Mouse (Mus musculus): ENCODE results near the gene Chst3. TPM values are rescaled to one million over a fixed set of nuclear protein-coding genes. Genes with fewer than 3 reads are reported as not detected.

Gene Chst3
- polyA plus RNA-seq (2021) = 3.0 TPM

DNA sequence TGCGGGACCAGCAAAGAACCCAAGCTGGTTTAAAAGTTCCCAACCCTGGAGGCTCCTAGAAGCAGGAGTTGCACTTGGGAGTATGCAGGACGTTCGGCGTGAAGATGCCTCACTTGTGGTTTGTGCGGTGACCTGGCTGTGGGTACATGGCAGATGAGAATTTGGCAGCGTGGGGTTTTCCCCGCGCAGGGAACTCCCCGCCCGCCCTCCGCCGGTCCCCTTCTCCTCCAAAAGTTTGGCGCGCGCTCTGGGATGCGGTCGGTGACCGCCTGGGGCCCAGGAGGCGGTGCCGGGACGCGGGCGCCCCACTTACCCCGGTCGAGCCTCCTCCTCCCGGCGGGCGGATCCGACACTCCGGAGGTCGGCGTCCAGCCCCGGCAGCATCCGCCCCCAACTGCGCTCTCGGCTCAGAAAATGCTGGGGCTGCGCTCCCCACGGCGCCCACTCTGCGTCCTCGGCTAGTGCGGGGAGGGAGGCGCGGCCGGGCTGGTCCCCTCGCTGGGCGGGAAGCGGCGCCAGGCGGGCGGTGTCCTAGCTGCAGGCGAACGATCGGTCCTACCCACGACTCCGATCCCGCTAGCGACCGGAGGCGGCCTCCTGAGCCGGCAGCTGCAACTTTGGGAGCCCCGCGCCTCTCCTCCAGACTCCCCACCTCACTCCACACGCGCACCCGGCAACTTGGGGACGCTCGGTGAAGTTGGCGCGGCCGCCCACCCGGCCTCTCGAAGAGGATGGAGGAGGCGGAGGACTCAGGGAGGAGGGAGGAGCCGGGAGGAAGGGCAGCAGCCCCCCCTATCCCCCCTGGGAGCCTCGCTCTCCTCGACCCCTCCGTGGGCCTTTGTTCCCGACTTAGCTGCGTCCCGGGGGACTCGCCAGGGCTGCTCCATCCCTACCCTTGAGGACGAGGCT, at the start of gene Chst3:
Gene Chst3, minus strand, starts transcription at position 670 of the 909 bp plus-strand sequence.
- ATAC-seq = peak; percentile 54
- H3K27me3 ChIP-seq = no peaks in the 10 kb centered on the region
- ChIA-PET POLR2A (interaction anchor here (2.1 kb wide), 1 partner anchor 25 kb away, joined by 4 read pairs; no protein-coding TSS in a partner anchor), CTCF (interaction anchor here (1.0 to 2.8 kb wide), 6 partner anchors 10 to 28 kb away, joined by 3 to 14 read pairs (median 6); no protein-coding TSS in a partner anchor)
- no peak for TF ChIP-seq CTCF (IDR thresholded peaks at IDR 0.05)
- no peak for DNase-seq (ENCODE audit: low read depth, low spot score)
- in situ Hi-C loops (cut with MboI; ENCODE audit: low pct_unique_long_range_greater_than_20kb) = no loop called here

DNA sequence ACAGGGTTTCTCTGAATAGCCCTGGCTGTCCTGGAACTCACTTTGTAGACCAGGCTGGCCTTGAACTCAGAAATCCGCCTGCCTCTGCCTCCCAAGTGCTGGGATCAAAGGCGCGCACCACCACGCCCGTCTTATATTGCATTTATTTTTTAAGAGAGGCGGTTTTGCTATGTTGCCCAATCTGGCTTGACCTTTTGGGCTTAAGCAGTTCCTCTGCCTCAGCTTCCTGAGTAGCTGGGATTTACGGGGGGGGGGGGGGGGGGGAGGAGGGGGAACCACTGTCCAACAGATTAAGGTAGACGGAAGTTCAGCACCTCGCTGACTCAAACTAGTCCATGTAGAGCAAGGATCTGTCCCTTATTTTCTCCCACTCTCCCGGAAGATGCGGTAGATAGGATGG, 49.7 kb upstream of the Chst3 start:
- no peaks in the 10 kb centered on the region for H3K27me3 ChIP-seq
- ChIA-PET POLR2A (interaction anchor here (0.6 kb wide), 1 partner anchor 209 kb away, joined by 4 read pairs; no protein-coding TSS in a partner anchor), CTCF (interaction anchor here (2.3 kb wide), 1 partner anchor 24 kb away, joined by 5 read pairs; no protein-coding TSS in a partner anchor)
- ATAC-seq = no peak
- no peak for TF ChIP-seq CTCF (IDR thresholded peaks at IDR 0.05)
- DNase-seq (ENCODE audit: low read depth, low spot score) = no peak
- in situ Hi-C loops (cut with MboI; ENCODE audit: low pct_unique_long_range_greater_than_20kb) = no loop called here

GRCm38 (mm10) chr10:60266842-60267401, 47.9 kb upstream of the Chst3 start:
- ChIA-PET POLR2A (no interaction called here), CTCF (no interaction called here)
- no peaks in the 10 kb centered on the region for H3K27me3 ChIP-seq
- DNase-seq (ENCODE audit: low read depth, low spot score) = no peak
- no peak for ATAC-seq
- TF ChIP-seq CTCF (IDR thresholded peaks at IDR 0.05) = no peak
- in situ Hi-C loops (cut with MboI; ENCODE audit: low pct_unique_long_range_greater_than_20kb) = no loop called here

- in situ Hi-C loops (cut with MboI; ENCODE audit: low pct_unique_long_range_greater_than_20kb) = no loop called here
- H3K27me3 ChIP-seq = no peaks in the 10 kb centered on the region
- TF ChIP-seq CTCF (IDR thresholded peaks at IDR 0.05) = no peak
- CTCF ChIA-PET = no interaction called here
- ATAC-seq (no peak), DNase-seq (ENCODE audit: low read depth, low spot score) (no peak)
- POLR2A ChIA-PET = no interaction called here
These were observed 46.2 kb upstream of the Chst3 start for GRCm38 (mm10) chr10:60265252-60265651.

GRCm38 (mm10) chr10:60263351-60263750, 44.3 kb upstream of the Chst3 start:
- H3K27me3 ChIP-seq = no peaks in the 10 kb centered on the region
- in situ Hi-C loops (cut with MboI; ENCODE audit: low pct_unique_long_range_greater_than_20kb) = no loop called here
- ATAC-seq = no peak
- no peak for TF ChIP-seq CTCF (IDR thresholded peaks at IDR 0.05)
- ChIA-PET CTCF (interaction anchor here (1.2 kb wide), 1 partner anchor 332 kb away, joined by 3 read pairs; no protein-coding TSS in a partner anchor), POLR2A (interaction anchor here (1.0 kb wide), 1 partner anchor 10 kb away, joined by 3 read pairs; no protein-coding TSS in a partner anchor)
- no peak for DNase-seq (ENCODE audit: low read depth, low spot score)

GRCm38 (mm10) chr10:60262386-60262785, 43.3 kb upstream of the Chst3 start:
- no peaks in the 10 kb centered on the region for H3K27me3 ChIP-seq
- in situ Hi-C loops (cut with MboI; ENCODE audit: low pct_unique_long_range_greater_than_20kb) = no loop called here
- DNase-seq (ENCODE audit: low read depth, low spot score) (no peak), ATAC-seq (no peak)
- TF ChIP-seq CTCF (IDR thresholded peaks at IDR 0.05) = no peak
- ChIA-PET POLR2A (interaction anchor here (0.6 kb wide), 1 partner anchor 49 kb away, joined by 3 read pairs; no protein-coding TSS in a partner anchor), CTCF (interaction anchor here (1.1 kb wide), 1 partner anchor 17 kb away, joined by 4 read pairs; no protein-coding TSS in a partner anchor)

- in situ Hi-C loops (cut with MboI; ENCODE audit: low pct_unique_long_range_greater_than_20kb) = no loop called here
- ATAC-seq = no peak
- DNase-seq (ENCODE audit: low read depth, low spot score) = no peak
- no peaks in the 10 kb centered on the region for H3K27me3 ChIP-seq
- CTCF ChIA-PET = no interaction called here
- TF ChIP-seq CTCF (IDR thresholded peaks at IDR 0.05) = no peak
- POLR2A ChIA-PET = interaction anchor here (0.6 to 0.7 kb wide), 4 partner anchors 30 to 1955 kb away, joined by 3 read pairs; no protein-coding TSS in a partner anchor
These were observed 42.5 kb upstream of the Chst3 start for GRCm38 (mm10) chr10:60261530-60261929.

GRCm38 (mm10) chr10:60260557-60261294, 41.7 kb upstream of the Chst3 start:
- POLR2A ChIA-PET = interaction anchor here (0.7 kb wide), 1 partner anchor 1956 kb away, joined by 3 read pairs; no protein-coding TSS in a partner anchor
- CTCF ChIA-PET = no interaction called here
- no peak for ATAC-seq
- no peak for TF ChIP-seq CTCF (IDR thresholded peaks at IDR 0.05)
- in situ Hi-C loops (cut with MboI; ENCODE audit: low pct_unique_long_range_greater_than_20kb) = no loop called here
- H3K27me3 ChIP-seq = no peaks in the 10 kb centered on the region
- no peak for DNase-seq (ENCODE audit: low read depth, low spot score)

- ChIA-PET CTCF (interaction anchor here (0.8 to 3.1 kb wide), 2 partner anchors 11 to 12 kb away, joined by 4 to 11 read pairs; no protein-coding TSS in a partner anchor), POLR2A (no interaction called here)
- H3K27me3 ChIP-seq = no peaks in the 10 kb centered on the region
- in situ Hi-C loops (cut with MboI; ENCODE audit: low pct_unique_long_range_greater_than_20kb) = no loop called here
- TF ChIP-seq CTCF (IDR thresholded peaks at IDR 0.05) = no peak
- no peak for ATAC-seq
- no peak for DNase-seq (ENCODE audit: low read depth, low spot score)
These were observed 38.3 kb upstream of the Chst3 start for GRCm38 (mm10) chr10:60257261-60257825.

GRCm38 (mm10) chr10:60256088-60256487, 37.0 kb upstream of the Chst3 start:
- DNase-seq (ENCODE audit: low read depth, low spot score) = no peak
- TF ChIP-seq CTCF (IDR thresholded peaks at IDR 0.05) = no peak
- ChIA-PET CTCF (interaction anchor here (3.1 kb wide), 1 partner anchor 11 kb away, joined by 11 read pairs; no protein-coding TSS in a partner anchor), POLR2A (no interaction called here)
- no peak for ATAC-seq
- H3K27me3 ChIP-seq = no peaks in the 10 kb centered on the region
- in situ Hi-C loops (cut with MboI; ENCODE audit: low pct_unique_long_range_greater_than_20kb) = no loop called here
